Mouse (Mus musculus) layer of hippocampus, adult 8-10 months (tissue): ENCODE data around the gene Nfatc2. TPM values are rescaled to one million over a fixed set of nuclear protein-coding genes. Genes with fewer than 3 reads are reported as not detected.

Source experiments
- DNase-seq, 2 experiments: peaks; one replicate each; pipeline ENCODE4 v3.0.0; 2022; ENCODE audit warnings: low spot score in 2 of 2
- total RNA-seq, 4 experiments: library from RNA; stranded (reverse); gene quantifications; 2 replicates each; pipeline ENCODE4 v1.2.4; 2022

The Nfatc2 gene
- total RNA-seq, 4 experiments from 2014 or later, result 17.8 to 22.0 (median 21.1) TPM

- no peak for DNase-seq
Measured at GRCm38 (mm10) chr2:168609653-168610248, 8.3 kb upstream of the Nfatc2 start.

GRCm38 (mm10) chr2:168608125-168608564 is 6.7 kb upstream of the Nfatc2 start:
- DNase-seq, result no peak

- no peak for DNase-seq
Measured at GRCm38 (mm10) chr2:168604655-168605070, 3.2 kb upstream of the Nfatc2 start.

GRCm38 (mm10) chr2:168602387-168602741 is 907 bp upstream of the Nfatc2 start:
- DNase-seq, result no peak

GRCm38 (mm10) chr2:168600750-168601490 is 537 bp downstream of the Nfatc2 start:
- DNase-seq, result peak; percentile 28 to 47

GRCm38 (mm10) chr2:168595693-168596092 is 5.8 kb downstream of the Nfatc2 start:
- DNase-seq, result no peak

- DNase-seq, result no peak
Measured at GRCm38 (mm10) chr2:168593676-168594075, 7.8 kb downstream of the Nfatc2 start.

DNA sequence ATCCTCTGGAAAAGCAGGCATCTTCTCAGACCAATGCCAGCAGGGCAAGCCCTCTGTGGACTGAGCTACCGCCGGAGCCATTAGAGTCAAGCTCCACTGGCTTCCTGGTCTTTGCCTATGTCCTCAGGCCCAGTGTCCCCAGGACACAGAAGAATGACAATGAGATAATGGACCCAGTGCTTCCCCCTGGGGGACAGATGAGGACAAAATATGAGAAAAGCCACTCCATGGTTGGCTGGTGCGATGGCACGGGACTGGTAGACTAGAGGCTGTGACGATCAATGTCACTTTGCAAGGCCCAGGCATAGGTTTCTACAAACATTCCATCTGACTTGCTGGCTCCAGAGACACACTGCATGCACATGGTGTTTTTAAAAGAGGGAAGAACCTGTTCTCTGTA is 8.5 kb downstream of the Nfatc2 start:
- DNase-seq, result no peak

- no peak for DNase-seq
Measured at GRCm38 (mm10) chr2:168591076-168591475, 10.4 kb downstream of the Nfatc2 start.

DNA sequence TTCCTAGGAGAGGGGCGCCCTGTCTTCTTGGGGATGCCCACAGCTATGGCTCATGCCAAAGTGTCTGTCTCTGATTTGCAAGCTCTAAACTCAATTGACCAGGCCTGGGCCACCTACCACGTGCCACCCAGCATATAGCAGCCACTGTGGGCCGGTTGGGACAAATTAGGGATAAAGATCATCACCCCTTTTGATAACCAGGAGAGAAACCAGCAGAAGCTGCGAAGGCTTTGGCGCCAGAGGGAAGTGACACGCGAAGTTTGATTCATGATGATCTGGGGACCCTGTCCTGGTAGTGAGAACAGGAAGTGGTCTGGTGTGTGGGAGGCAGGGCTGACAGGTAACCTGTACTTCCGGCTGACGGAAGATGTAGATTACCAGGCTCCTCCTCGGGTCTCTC is 10.9 kb downstream of the Nfatc2 start:
- DNase-seq, result no peak

GRCm38 (mm10) chr2:168590168-168590551 is 11.3 kb downstream of the Nfatc2 start:
- no peak for DNase-seq

- DNase-seq, result no peak
Measured at GRCm38 (mm10) chr2:168589368-168590167, 11.9 kb downstream of the Nfatc2 start.

- DNase-seq, result peak in 1 of 2 experiments; percentile 28
Measured at GRCm38 (mm10) chr2:168588591-168589367, 12.7 kb downstream of the Nfatc2 start.

- no peak for DNase-seq
Measured at GRCm38 (mm10) chr2:168587159-168587558, 14.3 kb downstream of the Nfatc2 start.

GRCm38 (mm10) chr2:168586512-168586911 is 14.9 kb downstream of the Nfatc2 start:
- DNase-seq, result no peak

- DNase-seq, result no peak
Measured at GRCm38 (mm10) chr2:168584857-168585256, 16.6 kb downstream of the Nfatc2 start.

GRCm38 (mm10) chr2:168584408-168584807 is 17.0 kb downstream of the Nfatc2 start:
- no peak for DNase-seq

GRCm38 (mm10) chr2:168583084-168583483 is 18.4 kb downstream of the Nfatc2 start:
- no peak for DNase-seq

DNA sequence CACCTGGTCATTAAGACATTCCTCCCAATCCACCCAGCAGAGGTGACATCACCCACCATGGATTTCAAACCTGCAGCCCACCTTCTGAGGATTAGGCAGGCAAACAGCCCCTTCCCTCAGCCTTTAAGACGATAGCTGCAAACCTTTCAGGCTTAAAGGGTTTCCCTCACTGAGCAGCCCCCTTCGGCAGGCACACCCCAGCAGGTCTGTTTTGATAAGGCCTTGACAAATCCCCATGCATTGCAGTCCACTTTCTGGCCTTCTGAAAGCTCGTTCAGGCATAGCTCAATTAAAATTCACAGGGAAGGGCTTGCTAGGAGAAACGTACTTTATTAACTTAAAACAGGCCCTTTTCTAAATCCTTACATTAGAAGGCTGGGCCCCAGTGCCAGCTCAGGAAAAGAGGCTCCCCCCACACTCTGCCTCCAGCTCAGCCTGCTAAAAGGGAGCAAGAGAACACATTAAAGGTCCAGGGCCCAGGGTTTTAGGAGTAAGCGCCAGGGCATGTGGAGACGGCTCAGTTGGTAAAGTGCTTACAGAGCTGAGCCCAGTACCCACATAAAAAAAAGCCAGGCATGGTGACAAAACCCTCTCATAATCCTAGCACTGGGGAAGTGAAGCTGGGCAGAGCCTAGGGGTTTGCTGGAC is 20.1 kb downstream of the Nfatc2 start:
- no peak for DNase-seq

GRCm38 (mm10) chr2:168580295-168580915 is 21.1 kb downstream of the Nfatc2 start:
- DNase-seq, result no peak
